Mouse (Mus musculus) spleen, adult 2 months (tissue): Measurements from ENCODE around the gene Nedd9.

Experiments
- CTCF ChIP-seq: fragments of 200-500 bp; IDR thresholded peaks from 2 replicates; pipeline ENCODE4 v1.5.1; 2011; ENCODE audit warnings: mild to moderate bottlenecking, inconsistent platforms; ENCODE audit not compliant: insufficient read depth, insufficient read length, insufficient replicate concordance; ENCODE audit errors: extremely low read depth
- POLR2A ChIP-seq: fragments of 200-500 bp; IDR thresholded peaks from 2 replicates; pipeline ENCODE4 v1.6.1; 2011; ENCODE audit warnings: low read depth, low read length, inconsistent platforms

DNA sequence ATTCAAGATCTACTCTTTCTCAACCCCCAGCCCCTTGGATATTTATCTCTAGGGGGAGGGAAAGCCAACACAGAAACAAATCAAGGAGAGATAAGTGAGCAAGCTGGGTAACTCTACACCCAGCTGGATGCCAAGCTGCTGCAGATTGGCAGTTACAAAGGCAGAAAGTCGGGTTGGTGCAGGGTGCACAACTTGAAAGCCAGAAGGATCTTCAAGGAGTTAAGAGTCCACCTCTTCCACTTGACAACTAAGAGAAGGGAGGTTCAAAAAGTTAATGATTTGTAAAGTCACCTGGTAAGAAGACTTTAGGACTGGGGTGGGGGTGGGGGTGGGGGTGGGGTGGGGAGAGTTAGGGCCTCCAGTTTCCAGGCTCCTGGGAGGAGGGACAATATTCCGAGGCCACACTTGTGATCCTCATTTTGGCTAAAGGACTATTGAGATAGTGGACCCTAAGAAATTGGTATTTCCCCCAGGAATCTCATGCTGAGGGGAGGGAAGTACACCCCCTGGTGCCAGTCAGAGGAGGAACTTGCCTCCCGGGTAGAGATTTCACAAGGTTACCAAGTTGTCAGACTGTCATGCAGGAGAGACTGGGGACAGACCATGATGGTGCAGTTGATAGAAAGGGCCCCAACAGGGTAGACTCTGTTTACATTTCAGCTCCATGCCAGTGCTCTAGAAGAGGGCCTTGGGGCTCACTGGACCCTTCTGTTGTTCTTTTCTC, 143.8 kb downstream of the Nedd9 start:
- TF ChIP-seq POLR2A, result no peak
- no peak for TF ChIP-seq CTCF
